Mouse (Mus musculus) forebrain, embryonic 15.5 days (tissue): ENCODE measurements around the gene Ankrd54. TPM values are rescaled to one million over a fixed set of nuclear protein-coding genes. Genes with fewer than 3 reads are reported as not detected.

Source experiments
- ATAC-seq: fragments of 200-750 bp; cut with Nextera tagmentation; replicated peaks from 2 replicates; pipeline ENCODE4 v1.8.0; 2017; ENCODE audit warnings: mild to moderate bottlenecking, moderate TSS enrichment, moderate library complexity
- H3K27ac ChIP-seq: fragments of 300-500 bp; sonication (generic); replicated peaks from 2 replicates; pipeline ENCODE4 v1.5.1; 2015; ENCODE audit warnings: mild to moderate bottlenecking, inconsistent platforms
- H3K27me3 ChIP-seq: fragments of 300-500 bp; sonication (generic); 2 replicates; pipeline ENCODE4 v1.6.1; 2015; ENCODE audit warnings: inconsistent platforms
- H3K36me3 ChIP-seq: fragments of 300-500 bp; sonication (generic); 2 replicates; pipeline ENCODE4 v1.6.1; 2015; ENCODE audit warnings: mild to moderate bottlenecking, inconsistent platforms
- H3K4me1 ChIP-seq: fragments of 300-500 bp; sonication (generic); 2 replicates; pipeline ENCODE4 v1.6.1; 2015; ENCODE audit warnings: inconsistent platforms
- H3K4me2 ChIP-seq: fragments of 300-500 bp; sonication (generic); replicated peaks from 2 replicates; pipeline ENCODE4 v1.6.1; 2015; ENCODE audit warnings: mild to moderate bottlenecking, inconsistent platforms
- H3K4me3 ChIP-seq: fragments of 300-500 bp; sonication (generic); 2 replicates; pipeline ENCODE4 v1.5.1; 2015; ENCODE audit warnings: mild to moderate bottlenecking, inconsistent platforms
- H3K9ac ChIP-seq: fragments of 300-500 bp; sonication (generic); replicated peaks from 2 replicates; pipeline ENCODE4 v1.6.1; 2015; ENCODE audit warnings: mild to moderate bottlenecking, inconsistent platforms
- H3K9me3 ChIP-seq: fragments of 300-500 bp; sonication (generic); 2 replicates; pipeline ENCODE4 v1.6.1; 2016; ENCODE audit warnings: inconsistent platforms
- WGBS: fragments of 180-500 bp; shearing (Covaris S2); methylation state at CpG from one replicate; pipeline ENCODE4 v1.1.7; 2015; ENCODE audit warnings: mixed read lengths; 5-methylcytosine and 5-hydroxymethylcytosine counted together
- polyA plus RNA-seq: library from polyadenylated mRNA; unstranded; fragments of >200 nt; fragmentation: Nextera tagmentation; extraction: Ambion mirVana; gene quantifications from 2 replicates; pipeline ENCODE4 v1.2.1, GENCODE M21; 2015

Gene Ankrd54
- polyA plus RNA-seq, 1 experiment from 2014 or later: 61.6 TPM

DNA sequence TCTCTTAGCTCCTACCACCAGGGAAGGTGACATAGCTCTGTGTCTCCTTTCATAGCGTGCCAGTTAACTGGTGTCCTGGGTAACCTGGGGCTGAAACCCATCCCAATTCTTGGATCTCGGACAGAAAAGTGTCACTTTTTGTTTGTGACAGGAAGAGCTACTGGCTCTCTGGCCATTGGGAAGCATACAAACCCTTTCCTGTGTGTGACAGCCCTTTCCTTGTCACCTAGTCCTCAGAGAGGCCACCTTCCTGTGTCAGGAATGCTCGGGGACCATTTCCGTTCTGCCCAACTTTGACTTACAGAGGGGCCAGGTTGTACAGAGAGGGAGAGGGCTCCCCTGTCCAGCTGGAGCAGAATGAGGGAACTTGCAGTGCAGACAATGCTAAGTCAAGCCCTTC lies 36.8 kb upstream of the Ankrd54 start:
- Histone ChIP-seq H3K4me1 (no peaks in the 10 kb centered on the region), H3K4me3 (no peak overlapping the region), H3K27ac (no peak overlapping the region), H3K4me2 (no peak overlapping the region), H3K27me3 (no peaks in the 10 kb centered on the region), H3K36me3 (peaks cover 14% of the 10 kb centered on the region), H3K9me3 (no peaks in the 10 kb centered on the region), H3K9ac (no peak overlapping the region)
- ATAC-seq: no peak
- WGBS: 63% methylated on average over 4 of the region's 4 CpGs

DNA sequence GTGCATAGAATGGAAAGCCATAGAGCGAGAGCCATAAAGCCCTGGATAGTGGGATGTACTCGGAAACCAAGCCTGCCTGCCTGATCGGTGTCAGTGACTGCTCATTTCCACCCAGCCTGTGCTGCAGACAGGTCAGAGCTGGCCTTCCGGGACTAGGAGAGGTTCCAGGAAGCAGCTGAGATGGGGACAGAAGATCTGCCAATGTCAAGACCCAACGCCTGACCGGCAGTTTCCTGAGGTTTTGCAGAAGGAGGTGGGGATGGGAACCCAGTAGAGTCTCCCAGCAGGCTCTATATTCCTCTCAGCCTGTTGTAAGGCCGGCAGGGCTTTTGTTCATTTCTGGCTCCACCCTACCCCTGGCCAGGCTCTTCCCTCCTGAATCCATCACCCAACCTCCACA lies 36.2 kb upstream of the Ankrd54 start:
- 50% methylated on average over 7 of the region's 7 CpGs for WGBS
- Histone ChIP-seq H3K27me3 (no peaks in the 10 kb centered on the region), H3K9ac (no peak overlapping the region), H3K4me2 (no peak overlapping the region), H3K27ac (no peak overlapping the region), H3K36me3 (peaks cover 20% of the 10 kb centered on the region), H3K9me3 (no peaks in the 10 kb centered on the region), H3K4me3 (no peak overlapping the region), H3K4me1 (no peaks in the 10 kb centered on the region)
- ATAC-seq: no peak

DNA sequence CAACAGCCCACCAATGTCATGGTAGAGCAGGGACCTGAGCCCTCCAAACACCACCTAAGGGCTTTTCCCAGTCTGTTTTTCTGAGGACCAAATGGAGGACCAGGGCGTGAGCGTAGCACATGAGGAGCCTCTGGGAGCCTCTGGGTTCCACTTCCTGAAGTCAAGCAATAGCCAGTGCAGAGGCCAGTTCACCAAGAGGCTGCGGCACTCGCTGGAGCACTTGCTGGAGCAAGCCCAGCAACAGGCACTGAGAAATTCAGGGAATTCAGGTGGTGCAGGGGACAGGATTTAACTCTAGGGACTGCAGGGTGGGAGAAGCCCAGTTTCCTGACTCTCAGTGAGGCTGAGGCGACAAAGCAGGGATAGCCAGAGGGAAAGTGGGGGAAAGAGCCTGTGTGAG lies 35.5 kb upstream of the Ankrd54 start:
- ATAC-seq: no peak
- Histone ChIP-seq H3K9ac (no peak overlapping the region), H3K27ac (no peak overlapping the region)

DNA sequence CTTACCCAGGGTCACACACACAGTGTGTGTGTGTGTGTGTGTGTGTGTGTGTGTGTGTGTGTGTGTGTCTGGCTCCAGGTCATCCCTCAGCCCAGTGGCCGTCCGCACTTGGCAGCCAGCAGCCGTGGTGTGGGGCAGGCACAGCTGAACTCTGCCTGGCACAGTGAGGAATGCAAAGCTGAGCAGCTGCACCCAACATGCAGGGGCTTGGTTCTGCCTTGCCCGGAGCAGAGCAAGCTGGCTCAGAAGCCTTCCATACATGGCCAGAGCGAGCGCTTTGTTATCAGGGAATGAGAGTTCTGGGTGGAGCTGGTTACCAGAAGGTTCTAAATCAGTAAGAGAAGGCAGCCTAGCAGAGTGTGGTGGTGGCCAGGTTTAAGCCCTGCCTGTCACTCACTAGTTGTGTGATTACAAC lies 34.9 kb upstream of the Ankrd54 start:
- Histone ChIP-seq H3K27ac (no peak overlapping the region; the same call in 1 of the 2 replicates), H3K9ac (no peak overlapping the region)
- WGBS: 55% methylated on average over 6 of the region's 6 CpGs

More for the DNA sequence above, 35.5 kb upstream of the Ankrd54 start:
- Histone ChIP-seq H3K27me3 (no peaks in the 10 kb centered on the region), H3K9me3 (no peaks in the 10 kb centered on the region), H3K36me3 (peaks cover 26% of the 10 kb centered on the region), H3K4me1 (no peaks in the 10 kb centered on the region), H3K4me2 (no peak overlapping the region), H3K4me3 (no peak overlapping the region)
- 63% methylated on average over 5 of the region's 5 CpGs for WGBS

DNA sequence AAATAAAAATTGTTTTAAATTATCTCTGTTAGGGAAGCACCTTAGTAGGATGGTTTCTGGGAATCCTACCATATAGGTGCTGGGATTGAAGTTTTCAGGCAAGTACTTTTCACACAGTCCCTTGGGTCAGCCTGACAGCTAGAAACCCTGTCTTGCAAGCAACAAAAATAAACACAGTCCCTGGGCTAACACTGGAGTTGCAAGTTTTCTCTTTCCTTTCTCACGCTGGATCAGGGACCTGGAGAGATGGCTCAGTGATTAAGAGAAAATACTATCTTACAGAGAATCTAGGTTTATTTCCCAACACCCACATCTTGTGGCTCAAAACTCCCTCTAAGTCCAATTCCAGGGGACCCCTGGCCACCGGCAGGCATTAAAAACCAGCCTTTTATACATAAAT lies 34.4 kb upstream of the Ankrd54 start:
- no peaks in the 10 kb centered on the region for H3K9me3 ChIP-seq
- H3K4me1 ChIP-seq: no peaks in the 10 kb centered on the region
- peaks cover 37% of the 10 kb centered on the region for H3K36me3 ChIP-seq
- 61% methylated on average over 2 of the region's 2 CpGs for WGBS
- H3K27me3 ChIP-seq: no peaks in the 10 kb centered on the region
- no peak for ATAC-seq
- no peak overlapping the region for H3K4me2 ChIP-seq
- H3K27ac ChIP-seq: no peak overlapping the region
- no peak overlapping the region for H3K9ac ChIP-seq
- no peak overlapping the region for H3K4me3 ChIP-seq

More for the DNA sequence above, 34.9 kb upstream of the Ankrd54 start:
- no peaks in the 10 kb centered on the region for H3K9me3 ChIP-seq
- no peak for ATAC-seq
- peaks cover 32% of the 10 kb centered on the region for H3K36me3 ChIP-seq
- H3K4me2 ChIP-seq: no peak overlapping the region
- no peak overlapping the region for H3K4me3 ChIP-seq
- no peaks in the 10 kb centered on the region for H3K4me1 ChIP-seq
- no peaks in the 10 kb centered on the region for H3K27me3 ChIP-seq

GRCm38 (mm10) chr15:79096556-79096955 lies 33.9 kb upstream of the Ankrd54 start:
- peaks cover 43% of the 10 kb centered on the region for H3K36me3 ChIP-seq
- no peak overlapping the region for H3K9ac ChIP-seq
- no peak overlapping the region for H3K4me2 ChIP-seq
- no peaks in the 10 kb centered on the region for H3K9me3 ChIP-seq
- no peaks in the 10 kb centered on the region for H3K27me3 ChIP-seq
- WGBS: 80% methylated on average over 3 of the region's 3 CpGs
- ATAC-seq: no peak
- no peak overlapping the region for H3K4me3 ChIP-seq
- no peak overlapping the region for H3K27ac ChIP-seq
- no peaks in the 10 kb centered on the region for H3K4me1 ChIP-seq

DNA sequence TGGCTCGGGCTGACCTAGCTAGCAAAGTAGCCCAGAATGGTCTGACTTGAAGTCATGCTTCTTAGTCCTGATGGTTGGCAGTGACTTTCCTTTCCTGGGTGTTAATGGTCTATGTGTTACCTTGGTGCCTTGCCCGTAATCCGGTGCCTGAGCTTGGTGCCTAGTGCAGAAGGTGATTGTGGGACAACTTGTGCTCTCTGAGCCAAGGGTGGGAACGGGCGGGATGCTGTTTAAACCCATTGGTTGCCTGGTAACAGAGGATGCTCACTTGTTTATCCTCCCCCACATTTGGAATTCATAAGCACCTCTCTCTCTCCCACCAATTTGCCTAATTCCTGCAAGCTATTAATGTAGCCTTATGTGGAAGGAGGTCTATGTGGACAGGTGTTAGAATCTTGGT lies 32.8 kb upstream of the Ankrd54 start:
- Histone ChIP-seq H3K9me3 (no peaks in the 10 kb centered on the region), H3K27me3 (no peaks in the 10 kb centered on the region), H3K27ac (no peak overlapping the region), H3K4me3 (no peak overlapping the region), H3K36me3 (peaks cover 51% of the 10 kb centered on the region), H3K4me2 (no peak overlapping the region), H3K9ac (no peak overlapping the region), H3K4me1 (no peaks in the 10 kb centered on the region)
- 90% methylated on average over 5 of the region's 5 CpGs for WGBS
- ATAC-seq: no peak

DNA sequence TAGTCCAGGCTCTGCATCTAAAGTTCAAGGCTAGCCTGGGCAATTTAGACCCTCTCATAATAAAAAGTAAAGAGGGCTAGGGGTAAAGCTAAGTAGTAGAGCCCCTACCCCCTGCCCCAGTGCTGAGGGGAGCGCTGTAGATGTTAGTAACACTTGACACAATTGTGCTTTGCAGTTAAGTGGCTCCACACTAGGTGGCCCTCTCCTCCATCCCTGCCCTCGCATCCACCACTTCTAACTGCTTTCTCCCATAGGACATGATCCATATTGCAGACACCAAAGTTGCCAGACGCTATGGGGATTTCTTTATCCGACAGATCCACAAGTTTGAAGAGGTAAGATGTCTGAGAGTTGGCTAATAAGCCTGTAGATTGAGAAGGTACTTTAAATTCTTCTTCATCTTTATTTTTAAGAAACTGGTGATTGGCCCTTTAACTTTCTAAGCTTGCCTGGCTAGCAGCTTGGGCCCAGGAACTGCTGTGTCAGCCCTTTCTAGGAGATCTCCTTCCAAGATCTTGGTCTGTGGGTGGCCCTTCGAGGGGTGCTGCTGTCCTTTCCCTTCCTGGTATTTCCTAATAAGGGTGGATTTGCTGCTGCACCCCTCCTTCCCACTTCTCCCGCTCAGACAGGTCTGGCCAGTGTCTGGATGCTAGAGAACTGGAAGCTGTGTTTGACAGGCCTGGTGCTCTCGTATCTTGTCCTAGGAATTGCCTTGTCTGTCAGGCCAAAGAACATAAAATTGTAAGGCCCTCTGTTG lies 30.6 kb upstream of the Ankrd54 start:
- Histone ChIP-seq H3K27ac (no peak overlapping the region), H3K4me2 (no peak overlapping the region), H3K36me3 (peaks cover 66% of the 10 kb centered on the region), H3K9ac (no peak overlapping the region), H3K4me1 (no peaks in the 10 kb centered on the region), H3K27me3 (no peaks in the 10 kb centered on the region), H3K4me3 (no peak overlapping the region), H3K9me3 (no peaks in the 10 kb centered on the region)
- WGBS: 82% methylated on average over 7 of the region's 7 CpGs
- ATAC-seq: no peak

- Histone ChIP-seq H3K27me3 (no peaks in the 10 kb centered on the region), H3K4me2 (no peak overlapping the region), H3K36me3 (peaks cover 72% of the 10 kb centered on the region), H3K9ac (no peak overlapping the region), H3K4me3 (no peak overlapping the region), H3K4me1 (no peaks in the 10 kb centered on the region), H3K27ac (no peak overlapping the region), H3K9me3 (no peaks in the 10 kb centered on the region)
- 95% methylated on average over 6 of the region's 6 CpGs for WGBS
- ATAC-seq: no peak
Measured at GRCm38 (mm10) chr15:79092284-79092683, 29.6 kb upstream of the Ankrd54 start.

DNA sequence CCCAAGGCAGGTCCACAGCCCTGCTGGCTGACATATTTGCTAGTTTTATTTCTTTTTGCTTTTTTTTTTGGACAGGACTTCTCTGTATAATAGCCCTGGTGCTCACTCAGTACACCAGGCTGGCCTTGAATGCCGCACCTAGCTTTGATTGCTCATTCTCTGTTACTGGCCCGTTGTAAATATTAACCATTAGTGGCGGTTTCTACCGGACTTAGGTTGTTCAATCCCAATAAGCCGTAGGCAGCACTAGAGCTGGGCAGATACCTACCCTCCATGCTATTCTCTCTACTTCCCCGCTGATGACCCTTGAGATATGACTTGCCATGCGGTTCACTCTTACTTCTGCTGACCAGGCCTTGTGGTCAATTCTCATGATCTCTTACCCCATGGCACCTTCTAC lies 16.9 kb upstream of the Ankrd54 start:
- Histone ChIP-seq H3K4me1 (peaks cover 18% of the 10 kb centered on the region), H3K9me3 (no peaks in the 10 kb centered on the region), H3K36me3 (peaks cover 80% of the 10 kb centered on the region), H3K9ac (no peak overlapping the region), H3K4me3 (no peak overlapping the region), H3K27me3 (no peaks in the 10 kb centered on the region), H3K4me2 (no peak overlapping the region), H3K27ac (no peak overlapping the region)
- WGBS: 95% methylated on average over 7 of the region's 7 CpGs
- no peak for ATAC-seq

DNA sequence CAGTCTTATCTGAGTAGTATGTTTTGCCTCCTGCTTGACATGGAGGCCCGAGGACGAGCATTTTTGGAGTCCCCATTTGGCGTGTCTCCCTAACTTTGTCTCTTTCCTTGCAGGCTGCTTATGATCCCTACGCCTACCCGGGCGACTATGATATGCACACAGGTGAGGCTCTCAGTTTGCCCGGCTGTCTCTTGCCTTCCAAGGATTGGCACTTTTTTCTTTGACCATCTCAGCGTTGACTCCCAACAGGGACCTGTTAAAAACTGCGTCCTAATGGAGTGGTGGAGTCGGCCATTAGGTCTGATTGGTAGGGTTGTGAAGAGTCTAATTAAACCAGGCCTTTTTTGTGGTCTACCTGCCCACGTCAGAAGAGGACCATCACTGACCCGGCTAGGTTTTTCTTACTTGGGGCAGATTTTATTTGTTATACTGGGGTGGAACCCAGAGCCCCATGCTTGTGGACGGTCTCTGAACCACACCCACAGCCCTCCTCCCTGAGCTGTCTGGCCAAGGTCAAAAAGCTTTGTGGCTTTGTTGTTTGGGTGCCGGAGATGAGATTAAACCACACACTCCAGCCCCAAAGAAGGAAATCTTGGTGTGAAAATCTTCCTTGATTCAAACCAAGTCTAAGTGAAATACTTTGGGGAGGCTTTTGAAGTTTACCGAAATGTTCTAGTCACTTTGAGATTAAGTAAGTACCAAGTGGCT lies 13.1 kb upstream of the Ankrd54 start:
- H3K4me1 ChIP-seq: peaks cover 23% of the 10 kb centered on the region
- 40% methylated on average over 15 of the region's 15 CpGs for WGBS
- peak overlapping the region; percentile 86 for H3K9ac ChIP-seq
- no peak overlapping the region for H3K27ac ChIP-seq
- H3K36me3 ChIP-seq: peaks cover 42% of the 10 kb centered on the region
- no peaks in the 10 kb centered on the region for H3K27me3 ChIP-seq
- 0 out of 2 replicates have a peak, but pooled peaks have one; percentile 9 for ATAC-seq
- no peaks in the 10 kb centered on the region for H3K9me3 ChIP-seq
- peak overlapping the region; percentile 87 for H3K4me3 ChIP-seq
- H3K4me2 ChIP-seq: peak overlapping the region; percentile 61

- under 1% methylated on average over 49 of the region's 49 CpGs for WGBS
- peak within 1 kb of the TSS; percentile 86 for H3K9ac ChIP-seq
Measured at GRCm38 (mm10) chr15:79074913-79075532, 12.3 kb upstream of the Ankrd54 start, which contains the start of gene Eif3l. Eif3l (plus strand) TSS chr15:79075179.

More at GRCm38 (mm10) chr15:79074913-79075532, 12.3 kb upstream of the Ankrd54 start, which contains the start of gene Eif3l:
- peaks cover 37% of the 10 kb centered on the region for H3K36me3 ChIP-seq
- ATAC-seq: peak; percentile 95
- H3K4me3 ChIP-seq: peak within 1 kb of the TSS; percentile 87
- peak within 1 kb of the TSS; percentile 83 for H3K27ac ChIP-seq
- no peaks in the 10 kb centered on the region for H3K27me3 ChIP-seq
- H3K4me1 ChIP-seq: peaks cover 23% of the 10 kb centered on the region
- H3K9me3 ChIP-seq: no peaks in the 10 kb centered on the region
- H3K4me2 ChIP-seq: peak within 1 kb of the TSS; percentile 61
